Mouse (Mus musculus): ENCODE measurements at regions not wholly inside any gene's neighbourhood (a gene's known extent, or its start where the extent isn't known, plus 50 kb on each side); places are given as distances from the start of the nearest gene placed in this dataset.

DNA sequence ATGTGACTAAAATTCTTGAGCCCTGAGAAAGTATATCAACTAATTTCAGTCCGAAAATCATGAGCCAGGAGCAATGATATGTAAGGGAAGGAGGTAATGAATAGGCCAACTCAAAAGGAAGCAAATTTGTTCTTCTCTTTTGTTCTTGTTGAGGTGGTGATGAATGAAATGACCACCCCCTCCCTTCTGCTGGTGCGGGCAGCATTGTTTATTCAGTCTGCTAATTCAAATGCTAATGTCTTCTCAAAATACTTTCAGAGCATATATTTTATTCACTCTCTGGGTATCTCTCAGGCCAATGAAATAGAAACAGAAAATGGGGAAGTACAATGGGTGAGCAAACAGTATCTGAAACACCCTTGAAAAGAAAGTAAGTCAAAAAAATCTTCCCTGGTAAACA is 1870.4 kb downstream of the Pcdh19 start:
- no peak for DNase-seq

DNA sequence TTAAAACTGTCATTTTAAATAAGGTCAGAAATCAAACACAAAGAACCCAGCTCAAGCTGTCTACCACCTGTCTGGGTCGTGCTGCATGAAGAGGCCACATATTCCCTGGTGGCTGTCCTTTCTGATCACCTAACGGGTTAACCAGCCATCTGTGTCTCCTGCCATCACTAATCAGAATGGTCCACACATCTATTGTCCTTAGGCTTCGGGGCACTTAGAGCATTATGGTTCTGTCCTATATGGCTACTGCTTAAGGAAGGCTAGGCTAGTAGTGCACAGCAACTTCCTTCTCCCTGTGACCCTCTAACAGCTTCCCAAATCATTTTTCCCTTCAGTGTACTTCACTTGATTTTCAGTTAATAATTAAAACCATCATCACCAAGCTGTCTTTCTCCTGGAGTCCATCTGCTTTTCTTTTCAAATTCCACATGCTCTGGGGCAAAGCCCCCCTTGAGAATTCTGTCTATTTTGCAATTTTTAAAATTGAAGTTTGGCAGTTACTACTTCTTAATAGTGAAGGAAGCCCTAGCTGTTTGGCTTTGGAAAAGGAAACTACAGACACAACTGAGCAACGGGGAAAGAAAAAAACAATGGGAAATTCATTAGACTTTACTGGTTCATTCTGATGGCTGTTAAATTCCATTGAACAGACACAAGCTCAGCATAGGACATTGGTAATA is 1914.6 kb downstream of the Pcdh19 start:
- peak; percentile 30 to 44 for DNase-seq
